Comparison of ENCODE assay signal across 11 mouse cellular contexts in the genomic region with DNA sequence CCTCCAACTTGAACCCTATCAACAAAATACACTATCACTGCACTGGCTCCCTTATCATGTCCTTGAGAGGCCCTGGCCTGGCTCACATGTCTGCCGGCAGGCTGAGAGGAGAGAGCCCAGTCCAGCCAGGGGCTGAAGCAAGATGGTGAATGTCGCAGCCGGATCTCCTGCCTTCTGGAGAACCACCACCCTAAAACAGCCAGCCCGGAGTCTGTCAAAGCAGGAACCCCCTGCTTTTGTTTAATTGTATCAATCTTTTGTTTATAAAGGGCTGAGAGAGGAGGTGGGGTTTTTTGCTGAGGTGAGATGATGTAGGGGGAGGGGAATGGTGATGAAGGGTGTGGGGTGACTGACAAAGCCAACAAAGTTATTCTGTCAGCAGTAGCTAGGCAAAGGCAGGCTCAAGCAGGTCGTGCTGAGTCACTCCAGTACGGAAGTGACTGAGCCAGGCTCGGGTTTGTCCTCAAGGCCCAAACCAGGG.
DNase-seq lines count a peak whose midpoint lies in the region; ATAC-seq and TF ChIP-seq lines count a peak whose summit lies in the region.
"Had no signal": no experiment of that assay in that cellular context is flagged by ENCODE, and none has a peak within 500 bp of the region (broad histone marks: within the 10 kb centered on the region; RNA-seq: fewer than 3 reads in every experiment).

No protein-coding gene starts in this region.

- peak overlapping the region; percentile 5; the same call in 1 of the 2 replicates for H3K9ac ChIP-seq in heart, embryonic 11.5 days (ENCODE audit: low read depth, low read length)
- H3K9ac ChIP-seq in liver, embryonic 14.5 days (replicated peaks), result no peak overlapping the region
- H3K9ac ChIP-seq: lung, embryonic 14.5 days had no signal

- H3K4me1 ChIP-seq in heart, embryonic 11.5 days (ENCODE audit: control insufficient read depth, insufficient read depth, low read length), result peaks cover 22% of the 10 kb centered on the region
- H3K4me1 ChIP-seq in liver, embryonic 14.5 days (replicated peaks; ENCODE audit: control insufficient read depth in 2 of 2, insufficient read depth in 2 of 2, low read length in 1 of 2), result peaks cover 0 to 13% of the 10 kb centered on the region in 2 experiments; a peak in 2 of 4 replicates

- peak; percentile 77 for ATAC-seq in heart, embryonic 11.5 days (replicated peaks; ENCODE audit: insufficient number of reproducible peaks, low FRiP score, low TSS enrichment)
- ATAC-seq in liver, embryonic 14.5 days (ENCODE audit: insufficient read depth), result peak; percentile 27; the same call in 1 of the 2 replicates
- no peak for ATAC-seq in frontal cortex, adult (ENCODE audit: low TSS enrichment)

- peak overlapping the region; percentile 41 for H3K4me2 ChIP-seq in heart, embryonic 11.5 days
- no peak overlapping the region for H3K4me2 ChIP-seq in liver, embryonic 14.5 days (ENCODE audit: low read depth)
- H3K4me2 ChIP-seq: lung, embryonic 14.5 days had no signal

- no peaks in the 10 kb centered on the region for H3K9me3 ChIP-seq in heart, embryonic 11.5 days (replicated peaks; ENCODE audit: control insufficient read depth, low read length)
- no peaks in the 10 kb centered on the region for H3K9me3 ChIP-seq in liver, embryonic 14.5 days (ENCODE audit: control insufficient read depth, low read length)

- peak; percentile 18 for DNase-seq in 3134 (ENCODE audit: extremely low read depth, insufficient read length, low spot score)
- DNase-seq in WW6 (ENCODE audit: low read depth, low spot score), result peak; percentile 57
- DNase-seq in liver, embryonic 14.5 days (ENCODE audit: low read depth in 3 of 3, low spot score in 3 of 3), result no peak
- DNase-seq in neural tube, embryonic 10.5 days (ENCODE audit: extremely low spot score, low spot score), result no peak
- no peak for DNase-seq in natural killer cell, adult 2 months (ENCODE audit: low spot score in 2 of 2)
- no peak for DNase-seq in frontal cortex, postnatal 25 days (ENCODE audit: low spot score in 2 of 2)
- DNase-seq: kidney, postnatal 10 days; lung, embryonic 14.5 days had no signal

- no peak for TF ChIP-seq CTCF in liver, embryonic 14.5 days (IDR thresholded peaks at IDR 0.05; ENCODE audit: low read depth)

- no peak for TF ChIP-seq EP300 in liver, embryonic 14.5 days (IDR thresholded peaks at IDR 0.05; ENCODE audit: low read depth)

- H3K36me3 ChIP-seq in heart, embryonic 11.5 days (ENCODE audit: control insufficient read depth, insufficient read depth, low read length), result no peaks in the 10 kb centered on the region
- no peaks in the 10 kb centered on the region for H3K36me3 ChIP-seq in liver, embryonic 14.5 days (replicated peaks; ENCODE audit: control insufficient read depth, insufficient read depth, low read depth)

- no peak overlapping the region for H3K4me3 ChIP-seq in heart, embryonic 11.5 days (ENCODE audit: low read depth, low read length)
- no peak overlapping the region for H3K4me3 ChIP-seq in liver, embryonic 14.5 days (ENCODE audit: insufficient read depth in 1 of 2, low read depth in 2 of 2, low read length in 2 of 2)
- H3K4me3 ChIP-seq: myocyte had no signal

- 10% methylated on average over 7 of the region's 7 CpGs for WGBS in heart, embryonic 11.5 days (ENCODE audit: insufficient replicate concordance)
- WGBS in liver, embryonic 14.5 days (ENCODE audit: insufficient replicate concordance), result 28% methylated on average over 7 of the region's 7 CpGs

- peak overlapping the region; percentile 89 for H3K27ac ChIP-seq in heart, embryonic 11.5 days (ENCODE audit: low read depth, low read length)
- H3K27ac ChIP-seq in liver, embryonic 14.5 days, result no peak overlapping the region

- H3K27me3 ChIP-seq in heart, embryonic 11.5 days (ENCODE audit: control insufficient read depth, insufficient read depth, low read length), result no peaks in the 10 kb centered on the region
- H3K27me3 ChIP-seq in liver, embryonic 14.5 days (ENCODE audit: control insufficient read depth, insufficient read depth, low read length), result no peaks in the 10 kb centered on the region

Comparison
In these comparisons a context has a peak if more than half of its experiments do, and no peak if none do; other contexts are left out.
1. DNase-seq: peak in 3134 (single experiment) and WW6 (single experiment); none in liver, embryonic 14.5 days (0 of 3), neural tube, embryonic 10.5 days (single experiment), natural killer cell, adult 2 months (0 of 2) and frontal cortex, postnatal 25 days (0 of 2).